Mouse (Mus musculus) myocyte (in vitro differentiated cells): ENCODE data around the gene Kdm1a.

ENCODE experiments used
- CEBPB ChIP-seq: IDR thresholded peaks from 2 replicates; pipeline ENCODE4 v1.6.1; 2011; ENCODE audit warnings: mild to moderate bottlenecking, moderate library complexity; ENCODE audit not compliant: poor library complexity, insufficient read depth, severe bottlenecking
- E2F4 ChIP-seq: IDR thresholded peaks from one replicate; pipeline ENCODE4 v1.6.1; 2011; ENCODE audit warnings: mild to moderate bottlenecking, control low read depth, moderate library complexity; ENCODE audit not compliant: insufficient read depth
- MAX ChIP-seq: IDR thresholded peaks from one replicate; pipeline ENCODE4 v1.6.1; 2011; ENCODE audit warnings: low read depth, mild to moderate bottlenecking, control low read depth
- POLR2A ChIP-seq: IDR thresholded peaks from one replicate; pipeline ENCODE4 v1.6.1; 2011; ENCODE audit warnings: low read depth, mild to moderate bottlenecking, control low read depth, moderate library complexity; ENCODE audit not compliant: insufficient read length
- POLR2AphosphoS2 ChIP-seq: IDR thresholded peaks from one replicate; pipeline ENCODE4 v1.6.1; 2011; ENCODE audit warnings: low read depth, control low read depth; ENCODE audit not compliant: insufficient read length
- TCF12 ChIP-seq: IDR thresholded peaks from one replicate; pipeline ENCODE4 v1.6.1; 2011; ENCODE audit warnings: mild to moderate bottlenecking, control low read depth; ENCODE audit not compliant: poor library complexity, insufficient read depth, severe bottlenecking
- USF1 ChIP-seq: IDR thresholded peaks from one replicate; pipeline ENCODE4 v1.6.1; 2011; ENCODE audit warnings: low read depth, mild to moderate bottlenecking, control low read depth, moderate library complexity

DNA sequence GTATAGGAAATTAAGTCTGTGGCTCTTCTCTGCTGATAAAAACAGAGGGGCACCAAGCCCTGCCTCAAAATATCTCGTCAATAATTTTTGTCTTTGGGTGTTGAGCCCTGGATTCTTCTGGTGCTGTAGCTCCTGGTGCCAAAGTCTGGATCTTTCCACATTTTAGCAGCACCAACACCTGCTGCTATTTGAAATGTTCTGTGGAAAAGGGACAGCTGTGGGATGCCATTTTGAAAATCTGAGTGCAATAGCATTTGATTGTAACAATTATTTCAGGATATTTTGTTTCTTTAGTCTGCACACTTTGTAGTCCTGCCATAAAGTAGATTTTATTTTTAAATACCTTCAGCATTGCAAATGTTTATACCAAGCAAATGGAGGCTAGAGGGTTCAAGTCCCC, 54.8 kb downstream of the Kdm1a start:
- TF ChIP-seq MAX (no peak), E2F4 (no peak), TCF12 (no peak), CEBPB (no peak), POLR2AphosphoS2 (no peak), POLR2A (no peak), USF1 (no peak)
